Mouse (Mus musculus) neural tube, embryonic 14.5 days (tissue): ENCODE data around the gene Dnajb12. TPM values are rescaled to one million over a fixed set of nuclear protein-coding genes. Genes with fewer than 3 reads are reported as not detected.
A peak's percentile ranks its signal among the peaks of the same experiment; 100 is the strongest.

Experiments used
- ATAC-seq: fragments of 200-750 bp; cut with Nextera tagmentation; 2 replicates; pipeline ENCODE4 v1.8.0; 2017; ENCODE audit warnings: low read depth, mild to moderate bottlenecking, moderate TSS enrichment, moderate library complexity
- H3K27ac ChIP-seq: fragments of 300-500 bp; sonication (generic); 2 replicates; pipeline ENCODE4 v1.5.1; 2014; ENCODE audit warnings: low read depth, mild to moderate bottlenecking, control low read depth, low read length, moderate library complexity, mixed read lengths
- H3K27me3 ChIP-seq: fragments of 300-500 bp; sonication (generic); 2 replicates; pipeline ENCODE4 v1.6.1; 2014; ENCODE audit warnings: low read length; ENCODE audit not compliant: control insufficient read depth, insufficient read depth
- H3K36me3 ChIP-seq: fragments of 300-500 bp; sonication (generic); 2 replicates; pipeline ENCODE4 v1.6.1; 2014; ENCODE audit warnings: low read length, mixed read lengths; ENCODE audit not compliant: control insufficient read depth, insufficient read depth
- H3K4me1 ChIP-seq: fragments of 300-500 bp; sonication (generic); 2 replicates; pipeline ENCODE4 v1.6.1; 2014; ENCODE audit warnings: low read length; ENCODE audit not compliant: control insufficient read depth, insufficient read depth
- H3K4me2 ChIP-seq: fragments of 300-500 bp; sonication (generic); 2 replicates; pipeline ENCODE4 v1.6.1; 2014; ENCODE audit warnings: mild to moderate bottlenecking, low read depth, low read length, control low read depth
- H3K4me3 ChIP-seq: fragments of 300-500 bp; sonication (generic); 2 replicates; pipeline ENCODE4 v1.5.1; 2014; ENCODE audit warnings: low read depth, low read length, control low read depth, mixed read lengths
- H3K9ac ChIP-seq: fragments of 300-500 bp; sonication (generic); replicated peaks from 2 replicates; pipeline ENCODE4 v1.6.1; 2014; ENCODE audit warnings: low read depth, mild to moderate bottlenecking, control low read depth, low read length, mixed read lengths
- H3K9me3 ChIP-seq: fragments of 300-500 bp; sonication (generic); 2 replicates; pipeline ENCODE4 v1.6.1; 2016; ENCODE audit warnings: low read length; ENCODE audit not compliant: control insufficient read depth
- WGBS: fragments of 180-500 bp; shearing (Covaris S2); extraction: QIAGEN DNeasy Blood & Tissue Kit; methylation state at CpG from one replicate; pipeline ENCODE4 v1.1.7; 2014; 5-methylcytosine and 5-hydroxymethylcytosine counted together
- polyA plus RNA-seq: library from polyadenylated mRNA; unstranded; fragments of >200 nt; fragmentation: Nextera tagmentation; extraction: Ambion mirVana; gene quantifications from 2 replicates; pipeline ENCODE4 v1.2.1, GENCODE M21; 2014

Dnajb12 gene
- 22.5 and 23.0 TPM in 2 replicates for polyA plus RNA-seq

DNA sequence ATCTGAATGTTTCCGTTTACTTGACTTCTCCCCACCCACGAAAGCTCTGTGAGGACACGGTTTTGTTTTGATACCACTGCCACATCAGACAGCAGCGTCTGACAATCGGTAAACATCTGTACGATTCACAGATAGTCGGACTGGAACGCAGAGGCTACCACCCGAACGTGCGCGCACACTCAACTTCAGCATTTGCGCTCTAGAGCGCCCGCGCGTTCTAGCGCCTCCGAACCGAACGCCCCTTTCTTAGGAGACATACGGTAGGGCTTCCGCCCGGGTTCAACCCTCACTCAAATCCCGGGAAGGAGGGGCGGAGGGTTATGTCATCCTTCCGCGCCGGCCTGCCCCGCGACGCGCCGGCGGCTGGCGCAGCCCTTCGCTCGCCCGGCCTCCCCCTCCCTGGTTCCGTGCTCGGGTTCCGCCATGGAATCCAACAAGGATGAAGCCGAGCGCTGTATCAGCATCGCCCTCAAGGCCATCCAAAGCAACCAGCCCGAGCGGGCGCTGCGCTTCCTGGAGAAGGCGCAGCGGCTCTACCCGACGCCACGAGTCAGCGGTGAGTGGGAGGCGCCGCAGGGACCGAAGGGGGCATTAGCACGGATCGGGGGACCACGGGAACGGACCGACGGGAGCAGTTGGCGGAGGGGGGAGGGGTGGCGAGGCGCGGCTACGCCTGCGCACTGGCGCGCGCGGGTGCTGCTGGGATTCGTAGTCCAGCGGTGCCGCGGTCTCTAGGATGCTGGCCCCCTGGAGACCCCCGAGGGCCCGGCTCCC lies at the start of gene Dnajb12:
Gene Dnajb12 (plus strand): TSS at position 302 of the 774 bp plus-strand sequence.
- Histone ChIP-seq H3K36me3 (no peaks in the 10 kb centered on the region), H3K4me3 (peak within 1 kb of the TSS; percentile 70), H3K4me1 (peaks cover 14% of the 10 kb centered on the region), H3K9ac (peak within 1 kb of the TSS; percentile 95), H3K27ac (peak within 1 kb of the TSS; percentile 100), H3K27me3 (no peaks in the 10 kb centered on the region), H3K9me3 (no peaks in the 10 kb centered on the region), H3K4me2 (peak within 1 kb of the TSS; percentile 78)
- under 1% methylated on average over 70 of the region's 80 CpGs for WGBS
- ATAC-seq: peak; percentile 93

DNA sequence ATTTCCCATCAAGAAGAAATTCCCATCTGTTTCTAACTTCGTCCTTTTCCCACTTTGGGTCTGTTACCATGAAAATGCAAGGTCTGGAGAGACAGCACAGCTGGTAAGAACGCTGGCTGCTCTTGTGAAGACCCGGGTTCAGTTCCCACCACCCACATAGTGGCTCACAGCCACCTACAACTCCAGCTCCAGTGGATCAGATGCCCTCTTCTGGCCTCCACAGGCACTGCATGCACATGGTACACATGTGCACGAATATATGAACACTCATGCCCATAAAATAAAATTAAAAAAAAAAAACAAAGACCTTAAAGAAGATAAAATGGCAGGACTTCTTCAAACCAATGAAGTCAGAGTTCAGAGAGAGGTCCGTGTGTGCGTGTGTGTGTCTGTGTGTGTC lies 49.5 kb upstream of the Dnajb12 start:
- Histone ChIP-seq H3K4me2 (no peak overlapping the region), H3K27ac (no peak overlapping the region), H3K4me1 (no peaks in the 10 kb centered on the region), H3K27me3 (no peaks in the 10 kb centered on the region), H3K9ac (no peak overlapping the region), H3K36me3 (peaks cover 14% of the 10 kb centered on the region; the same call in 1 of the 2 replicates), H3K9me3 (no peaks in the 10 kb centered on the region), H3K4me3 (no peak overlapping the region)
- WGBS: 97% methylated on average over 6 of the region's 6 CpGs
- no peak for ATAC-seq

DNA sequence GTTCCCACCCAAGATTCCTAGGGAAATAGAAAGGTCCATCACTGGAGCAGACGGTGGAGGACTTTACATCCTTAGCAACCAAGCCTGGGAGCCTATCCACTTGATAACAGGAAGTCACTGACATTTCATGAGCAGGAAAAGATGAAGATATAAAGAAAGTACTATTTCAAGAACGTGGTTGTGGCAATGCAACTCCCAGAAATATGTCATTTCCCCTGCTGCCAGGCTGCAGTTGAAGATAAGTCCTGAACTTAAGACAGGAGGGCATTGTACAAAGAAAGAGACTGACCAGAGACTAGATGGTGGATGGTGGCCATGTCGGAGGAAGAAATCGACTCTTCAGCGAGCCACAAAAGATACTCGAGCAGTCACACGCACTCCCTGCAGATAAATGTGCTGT lies 47.4 kb upstream of the Dnajb12 start:
- Histone ChIP-seq H3K27me3 (no peaks in the 10 kb centered on the region), H3K27ac (no peak overlapping the region), H3K4me2 (no peak overlapping the region), H3K4me1 (no peaks in the 10 kb centered on the region), H3K36me3 (peaks cover 14% of the 10 kb centered on the region; the same call in 1 of the 2 replicates), H3K9ac (no peak overlapping the region), H3K4me3 (no peak overlapping the region), H3K9me3 (no peaks in the 10 kb centered on the region)
- no peak for ATAC-seq
- 93% methylated on average over 7 of the region's 7 CpGs for WGBS

DNA sequence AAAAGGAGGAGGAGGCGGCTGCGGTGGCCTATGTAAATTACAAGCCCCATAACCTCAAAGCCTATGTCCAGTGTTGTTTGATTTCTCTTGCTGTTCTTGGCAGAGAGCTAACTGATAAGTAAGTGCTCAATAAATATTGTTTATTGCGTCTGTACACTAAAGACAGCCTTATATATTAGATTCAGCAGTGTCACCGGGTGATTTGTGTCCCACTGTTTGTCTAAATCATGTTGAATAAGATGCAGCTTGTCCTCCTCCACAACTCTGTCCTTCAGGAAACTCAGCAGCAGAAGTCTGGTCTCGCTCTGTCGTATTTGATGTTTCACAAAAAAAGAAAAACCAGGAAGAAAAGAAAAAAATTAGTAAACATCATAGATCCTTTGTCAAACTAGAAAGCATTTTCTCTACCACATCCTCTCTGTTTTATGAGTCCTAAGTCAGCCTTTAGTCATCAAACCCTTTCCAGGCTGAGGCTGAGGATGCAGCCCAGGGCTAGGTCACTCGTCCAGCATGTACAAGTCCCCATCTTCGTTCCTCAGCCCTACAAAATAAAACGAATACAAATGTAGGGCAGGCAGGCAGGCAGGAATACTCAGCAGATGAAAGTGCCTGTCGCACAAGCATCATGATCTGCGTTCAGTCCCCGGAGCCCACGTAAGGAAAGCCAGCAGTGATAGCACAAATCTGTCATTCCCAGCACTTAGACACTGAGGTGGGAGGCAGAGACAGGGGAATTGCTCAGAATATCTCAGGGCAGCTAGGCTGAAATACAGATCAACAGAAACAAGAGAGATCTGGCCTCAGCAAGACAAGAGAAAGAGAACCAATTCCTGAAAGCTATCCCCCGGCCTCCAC lies 43.8 kb upstream of the Dnajb12 start:
- H3K4me1 ChIP-seq: no peaks in the 10 kb centered on the region
- H3K9me3 ChIP-seq: no peaks in the 10 kb centered on the region
- H3K27ac ChIP-seq: peak overlapping the region; percentile 46; the same call in 1 of the 2 replicates
- no peak overlapping the region for H3K4me2 ChIP-seq
- ATAC-seq: no peak
- H3K36me3 ChIP-seq: no peaks in the 10 kb centered on the region
- 77% methylated on average over 14 of the region's 14 CpGs for WGBS
- no peak overlapping the region for H3K4me3 ChIP-seq
- H3K9ac ChIP-seq: no peak overlapping the region
- H3K27me3 ChIP-seq: no peaks in the 10 kb centered on the region

DNA sequence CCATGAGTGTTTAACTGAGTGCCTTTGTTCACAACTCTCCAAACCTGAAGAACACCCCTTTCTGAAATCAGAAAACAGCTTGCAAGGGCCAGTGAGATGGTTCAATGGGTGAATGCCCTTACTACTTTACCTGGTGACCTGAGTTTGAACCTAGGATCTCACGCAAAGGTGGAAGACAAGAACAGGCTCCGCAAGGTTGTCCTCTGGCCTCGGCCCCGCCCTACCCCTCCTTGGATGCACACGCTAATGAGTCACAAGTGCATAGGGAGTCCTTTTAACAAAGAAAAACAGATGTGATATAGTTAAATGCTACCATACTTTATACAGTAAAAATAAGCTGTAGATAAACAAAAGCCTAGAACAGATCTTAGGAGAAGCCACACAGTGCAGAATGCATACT lies 41.9 kb upstream of the Dnajb12 start:
- Histone ChIP-seq H3K4me2 (no peak overlapping the region), H3K27me3 (no peaks in the 10 kb centered on the region), H3K4me1 (no peaks in the 10 kb centered on the region), H3K36me3 (no peaks in the 10 kb centered on the region), H3K9ac (no peak overlapping the region), H3K4me3 (no peak overlapping the region), H3K27ac (no peak overlapping the region), H3K9me3 (no peaks in the 10 kb centered on the region)
- ATAC-seq: no peak
- WGBS: 97% methylated on average over 5 of the region's 5 CpGs

DNA sequence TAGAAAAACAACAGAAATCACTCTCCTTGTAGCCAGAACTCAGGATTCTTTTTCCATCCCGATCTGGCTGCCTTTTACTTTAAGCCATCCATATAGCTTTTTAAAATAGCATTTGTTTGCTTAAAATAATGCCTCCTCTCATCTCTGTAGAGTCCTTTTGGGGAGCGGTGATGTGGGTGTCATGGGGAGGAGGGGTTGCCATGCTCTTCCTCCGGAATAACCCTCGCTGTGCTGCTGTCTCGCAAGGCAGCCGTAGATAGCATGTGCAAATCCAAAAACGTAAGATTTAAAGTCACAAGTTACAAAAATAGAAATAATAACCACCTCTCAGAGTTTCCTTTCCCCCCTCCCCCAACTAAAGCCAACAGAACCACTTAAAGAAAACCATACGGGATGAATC lies 37.9 kb upstream of the Dnajb12 start:
- Histone ChIP-seq H3K9ac (no peak overlapping the region), H3K4me2 (no peak overlapping the region), H3K4me1 (peaks cover 2% of the 10 kb centered on the region; the same call in 1 of the 2 replicates)

DNA sequence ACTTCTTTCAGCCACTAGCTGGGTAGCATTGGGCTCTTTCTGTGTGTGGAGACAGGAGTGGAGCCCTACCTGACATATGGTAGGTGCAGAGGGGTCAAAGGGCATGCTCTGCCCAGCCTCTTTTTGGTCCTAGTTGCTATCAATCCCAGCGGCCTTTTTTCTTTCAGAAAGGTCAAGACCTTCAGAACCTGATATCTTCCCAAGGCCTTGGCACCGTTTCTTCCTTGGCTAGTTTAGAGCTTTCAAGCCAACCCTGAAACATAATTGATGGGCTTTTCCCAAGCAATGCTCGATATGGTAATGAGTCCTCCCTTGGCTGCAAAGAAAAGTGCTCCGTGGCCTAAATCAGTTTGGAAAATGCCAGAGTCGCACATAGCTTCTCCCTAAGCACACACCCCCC lies 36.2 kb upstream of the Dnajb12 start:
- Histone ChIP-seq H3K4me1 (peaks cover 2% of the 10 kb centered on the region; the same call in 1 of the 2 replicates), H3K4me2 (no peak overlapping the region), H3K9me3 (no peaks in the 10 kb centered on the region), H3K27me3 (no peaks in the 10 kb centered on the region), H3K36me3 (no peaks in the 10 kb centered on the region), H3K4me3 (no peak overlapping the region), H3K9ac (no peak overlapping the region), H3K27ac (no peak overlapping the region)
- no peak for ATAC-seq
- 19% methylated on average over 5 of the region's 5 CpGs for WGBS

More for the DNA sequence above, 37.9 kb upstream of the Dnajb12 start:
- H3K36me3 ChIP-seq: no peaks in the 10 kb centered on the region
- H3K27me3 ChIP-seq: no peaks in the 10 kb centered on the region
- no peak overlapping the region for H3K27ac ChIP-seq
- no peak for ATAC-seq
- H3K4me3 ChIP-seq: no peak overlapping the region
- H3K9me3 ChIP-seq: no peaks in the 10 kb centered on the region
- WGBS: 93% methylated on average over 8 of the region's 8 CpGs

DNA sequence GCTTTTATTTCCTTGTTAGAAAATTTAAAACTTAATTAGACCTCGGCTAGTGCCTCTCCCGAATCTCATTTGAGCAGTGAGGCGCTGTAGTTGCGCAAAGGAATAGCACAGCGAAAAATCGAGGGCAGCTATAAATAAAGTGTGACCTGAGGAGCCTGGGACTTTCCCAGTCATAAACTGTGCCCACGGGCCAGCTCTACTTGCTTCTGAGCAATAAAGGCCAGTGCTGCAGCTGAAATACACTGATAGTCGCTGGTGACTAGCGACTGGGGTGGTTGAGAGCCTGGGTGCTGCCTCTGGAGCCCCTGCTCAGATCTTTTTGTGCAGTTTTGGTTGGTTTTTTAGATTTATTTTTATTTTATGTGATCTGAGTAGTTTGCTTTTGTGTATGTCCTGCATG lies 34.7 kb upstream of the Dnajb12 start:
- H3K36me3 ChIP-seq: no peaks in the 10 kb centered on the region
- no peak overlapping the region for H3K27ac ChIP-seq
- H3K4me1 ChIP-seq: peaks cover 2% of the 10 kb centered on the region; the same call in 1 of the 2 replicates
- no peak for ATAC-seq
- no peaks in the 10 kb centered on the region for H3K9me3 ChIP-seq
- no peak overlapping the region for H3K4me3 ChIP-seq
- H3K27me3 ChIP-seq: no peaks in the 10 kb centered on the region
- 41% methylated on average over 9 of the region's 9 CpGs for WGBS
- H3K9ac ChIP-seq: no peak overlapping the region
- H3K4me2 ChIP-seq: no peak overlapping the region

DNA sequence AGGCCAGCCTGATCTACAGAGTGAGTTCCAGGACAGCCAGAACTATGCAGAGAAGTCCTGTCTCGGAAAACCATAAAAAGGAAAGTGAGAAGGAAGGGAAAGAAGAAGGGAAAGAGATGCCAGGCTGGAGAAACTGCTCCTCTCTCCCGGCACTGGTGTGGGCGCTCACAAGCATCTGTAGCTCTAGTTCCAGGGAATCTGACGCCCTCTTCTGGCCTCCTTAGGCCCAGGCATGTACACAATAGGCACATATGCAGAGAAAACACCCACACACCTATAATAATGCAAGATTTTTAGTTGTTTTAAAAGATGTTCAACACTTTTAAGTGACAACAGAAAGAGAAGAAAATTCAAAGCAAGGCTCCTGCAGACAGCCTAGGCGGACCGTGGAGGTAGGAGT lies 32.9 kb upstream of the Dnajb12 start:
- no peaks in the 10 kb centered on the region for H3K36me3 ChIP-seq
- no peak overlapping the region for H3K4me3 ChIP-seq
- peaks cover 2% of the 10 kb centered on the region; the same call in 1 of the 2 replicates for H3K4me1 ChIP-seq
- no peak overlapping the region for H3K4me2 ChIP-seq
- H3K27ac ChIP-seq: no peak overlapping the region
- H3K9me3 ChIP-seq: no peaks in the 10 kb centered on the region
- no peak overlapping the region for H3K9ac ChIP-seq
- ATAC-seq: no peak
- H3K27me3 ChIP-seq: no peaks in the 10 kb centered on the region
- WGBS: 78% methylated on average over 6 of the region's 6 CpGs
